16 mouse cellular contexts compared by ENCODE assay signal in genomic region chr11:3591123-3591522, GRCm38 (mm10).
"Had no signal": no experiment of that assay in that cellular context is flagged by ENCODE, and none has a peak within 500 bp of the region (broad histone marks: within the 10 kb centered on the region; RNA-seq: fewer than 3 reads in every experiment).

No protein-coding gene starts in this region.

- H3K27ac ChIP-seq: neural tube, embryonic 13.5 days; neural tube, embryonic 15.5 days; stomach, embryonic 15.5 days; stomach, postnatal 0 days had no signal

- H3K4me2 ChIP-seq: neural tube, embryonic 13.5 days; neural tube, embryonic 15.5 days; stomach, embryonic 15.5 days had no signal

- H3K36me3 ChIP-seq: neural tube, embryonic 13.5 days; neural tube, embryonic 15.5 days; stomach, embryonic 15.5 days had no signal

- H3K4me1 ChIP-seq: neural tube, embryonic 13.5 days; neural tube, embryonic 15.5 days; stomach, embryonic 15.5 days had no signal

- H3K9me3 ChIP-seq: neural tube, embryonic 13.5 days; neural tube, embryonic 15.5 days; stomach, embryonic 15.5 days had no signal

- H3K9ac ChIP-seq: neural tube, embryonic 13.5 days; neural tube, embryonic 15.5 days; stomach, embryonic 15.5 days had no signal

- H3K27me3 ChIP-seq: neural tube, embryonic 13.5 days; neural tube, embryonic 15.5 days; stomach, embryonic 15.5 days had no signal

- DNase-seq: retina, postnatal 1 day; right cerebral cortex, adult 18-20 months; right cerebral cortex, postnatal 14 days; right cerebral cortex, postnatal 25 days; right cerebral cortex, postnatal 4 days; spleen, adult 18-20 months; thymus, adult 18-20 months; thymus, adult 2 months; thymus, postnatal 14 days; thymus, postnatal 25 days; thymus, postnatal 36 days; thymus, postnatal 4 days had no signal

- H3K4me3 ChIP-seq: neural tube, embryonic 13.5 days; neural tube, embryonic 15.5 days; stomach, embryonic 15.5 days had no signal
